Mouse (Mus musculus): ENCODE measurements around the gene Prickle2. TPM values are rescaled to one million over a fixed set of nuclear protein-coding genes. Genes with fewer than 3 reads are reported as not detected.

Gene Prickle2
- polyA plus RNA-seq, 1 experiment: 1.2 TPM

DNA sequence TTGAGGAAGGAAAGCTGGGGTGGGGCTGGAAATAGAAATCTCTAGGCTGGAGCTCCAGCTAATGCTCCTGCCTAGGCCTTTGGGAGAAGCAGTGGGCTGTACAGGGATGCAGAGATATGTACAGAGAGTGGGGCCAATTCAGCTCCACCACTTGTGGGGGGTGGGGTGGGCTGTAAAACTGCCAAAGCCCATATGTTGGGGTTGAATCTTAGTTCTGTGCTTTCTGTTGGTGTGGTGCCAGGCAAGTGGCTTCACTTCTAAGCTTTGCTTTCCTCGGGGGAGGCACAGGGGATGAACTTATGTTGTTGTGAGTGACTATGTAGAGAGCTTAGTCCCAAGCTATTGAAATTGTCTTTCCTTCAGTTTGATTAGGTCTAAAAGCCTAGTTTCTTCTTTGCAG, 292.0 kb downstream of the Prickle2 start:
- DNase-seq (ENCODE audit: low read depth, low spot score): no peak
- 61% methylated on average over 1 of the region's 1 CpGs for WGBS

GRCm38 (mm10) chr6:92409788-92410187, 296.2 kb downstream of the Prickle2 start:
- WGBS: 75% methylated on average over 3 of the region's 3 CpGs

GRCm38 (mm10) chr6:92407259-92407658, 298.7 kb downstream of the Prickle2 start:
- whole genome bisulfite sequencing: 87% methylated on average over 5 of the region's 5 CpGs
- DNase-seq (ENCODE audit: low read depth, low spot score): no peak

More at GRCm38 (mm10) chr6:92409788-92410187, 296.2 kb downstream of the Prickle2 start:
- DNase-seq (ENCODE audit: low read depth, low spot score): no peak

GRCm38 (mm10) chr6:92405571-92405970, 300.4 kb downstream of the Prickle2 start:
- no peak for DNase-seq (ENCODE audit: low read depth, low spot score)
- WGBS: 33% methylated on average over 8 of the region's 8 CpGs

DNA sequence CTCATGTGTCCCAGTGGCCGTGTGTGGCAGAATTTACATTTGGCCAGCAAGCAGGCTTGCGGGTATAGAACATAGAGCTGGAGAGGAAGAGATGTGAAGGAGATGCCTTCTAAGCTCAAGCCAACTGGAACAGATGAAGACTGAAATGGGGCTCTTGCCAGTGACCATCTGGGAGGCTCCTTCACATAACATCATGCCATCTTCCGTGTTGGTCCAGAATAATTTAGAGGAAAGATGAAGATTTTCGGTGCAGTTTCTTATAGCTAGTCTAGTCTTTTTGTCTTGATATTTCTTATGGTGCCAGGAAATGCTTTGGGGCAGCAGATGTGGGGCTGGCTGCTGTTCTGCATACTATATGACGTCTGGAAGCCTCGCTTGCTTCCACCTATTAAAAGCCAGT, 308.1 kb downstream of the Prickle2 start:
- 86% methylated on average over 6 of the region's 6 CpGs for WGBS
- no peak for DNase-seq (ENCODE audit: low read depth, low spot score)

DNA sequence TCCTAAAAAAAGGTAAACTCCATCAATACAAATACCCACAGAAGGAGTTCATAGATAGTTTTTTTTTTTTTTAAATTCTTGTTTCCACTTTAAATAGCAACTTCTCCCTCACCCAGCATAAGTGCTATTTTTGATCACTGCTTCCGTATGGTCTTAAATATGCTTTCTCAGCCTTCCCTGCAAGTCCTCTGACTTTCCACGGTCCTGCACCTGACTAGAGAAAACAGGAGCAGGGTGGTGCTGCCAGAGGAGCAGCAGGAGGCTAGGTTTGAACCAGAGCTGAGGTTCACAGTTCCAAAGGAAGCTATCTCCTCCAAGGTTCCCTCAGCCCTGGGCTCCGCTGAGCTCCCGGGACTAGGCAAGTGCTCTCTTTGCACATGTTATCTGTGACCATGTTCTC, 310.4 kb downstream of the Prickle2 start:
- DNase-seq (ENCODE audit: low read depth, low spot score): no peak
- 35% methylated on average over 4 of the region's 4 CpGs for WGBS

- WGBS: 48% methylated on average over 1 of the region's 1 CpGs
- DNase-seq (ENCODE audit: low read depth, low spot score): no peak
Observed at GRCm38 (mm10) chr6:92395143-92395542, 310.8 kb downstream of the Prickle2 start.

GRCm38 (mm10) chr6:92394628-92395027, 311.3 kb downstream of the Prickle2 start:
- 29% methylated on average over 5 of the region's 5 CpGs for WGBS
- no peak for DNase-seq (ENCODE audit: low read depth, low spot score)

DNA sequence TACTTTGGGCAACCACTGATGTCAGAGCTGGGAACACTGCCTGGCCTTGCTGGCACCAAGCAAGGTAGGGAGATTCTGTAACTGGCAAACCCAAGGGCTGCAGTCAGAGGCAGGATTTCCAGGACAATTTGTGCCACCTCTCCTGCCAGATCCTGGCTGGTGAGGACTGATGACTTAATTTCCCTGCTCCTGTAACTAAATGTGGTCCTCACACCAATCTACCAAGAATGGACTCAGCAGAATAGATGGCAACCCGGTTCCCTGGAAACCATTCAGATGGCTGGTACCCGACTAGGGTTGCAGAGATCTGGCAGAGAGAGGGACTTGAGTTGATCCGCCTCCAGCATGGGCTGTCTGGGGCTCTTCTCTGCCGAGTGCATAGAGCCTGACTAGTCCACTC, 315.6 kb downstream of the Prickle2 start:
- DNase-seq (ENCODE audit: low read depth, low spot score): no peak
- 84% methylated on average over 4 of the region's 4 CpGs for WGBS

DNA sequence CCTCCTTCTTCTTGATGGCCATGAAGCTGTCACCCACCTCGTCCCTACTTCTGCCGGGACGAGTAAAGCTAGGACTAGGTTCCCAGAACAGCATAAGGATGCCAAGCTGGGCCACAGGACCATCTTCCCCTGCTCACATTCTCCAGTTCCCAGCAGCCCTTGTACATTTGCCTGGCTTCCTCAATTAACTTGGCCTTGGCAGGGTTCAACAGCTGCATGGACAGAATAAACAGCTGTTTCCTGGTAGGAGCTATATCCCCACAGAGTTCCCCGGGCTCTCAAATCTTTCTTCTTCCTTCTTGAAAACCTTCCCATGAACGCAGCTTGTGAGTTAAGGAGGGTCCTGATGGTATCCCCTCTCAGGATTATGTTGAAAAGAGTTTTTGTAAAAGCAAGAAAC, 317.3 kb downstream of the Prickle2 start:
- 49% methylated on average over 5 of the region's 5 CpGs for WGBS
- no peak for DNase-seq (ENCODE audit: low read depth, low spot score)

GRCm38 (mm10) chr6:92383196-92383782, 322.7 kb downstream of the Prickle2 start:
- WGBS: 80% methylated on average over 14 of the region's 14 CpGs
- DNase-seq (ENCODE audit: low read depth, low spot score): no peak

- WGBS: 77% methylated on average over 10 of the region's 10 CpGs
- DNase-seq (ENCODE audit: low read depth, low spot score): no peak
Observed at GRCm38 (mm10) chr6:92381085-92381484, 324.9 kb downstream of the Prickle2 start.

- WGBS: 87% methylated on average over 6 of the region's 6 CpGs
- no peak for DNase-seq (ENCODE audit: low read depth, low spot score)
Observed at GRCm38 (mm10) chr6:92374826-92375225, 331.1 kb downstream of the Prickle2 start.

- WGBS: 58% methylated on average over 5 of the region's 5 CpGs
- DNase-seq (ENCODE audit: low read depth, low spot score): no peak
Observed at GRCm38 (mm10) chr6:92370896-92371295, 335.1 kb downstream of the Prickle2 start.

DNA sequence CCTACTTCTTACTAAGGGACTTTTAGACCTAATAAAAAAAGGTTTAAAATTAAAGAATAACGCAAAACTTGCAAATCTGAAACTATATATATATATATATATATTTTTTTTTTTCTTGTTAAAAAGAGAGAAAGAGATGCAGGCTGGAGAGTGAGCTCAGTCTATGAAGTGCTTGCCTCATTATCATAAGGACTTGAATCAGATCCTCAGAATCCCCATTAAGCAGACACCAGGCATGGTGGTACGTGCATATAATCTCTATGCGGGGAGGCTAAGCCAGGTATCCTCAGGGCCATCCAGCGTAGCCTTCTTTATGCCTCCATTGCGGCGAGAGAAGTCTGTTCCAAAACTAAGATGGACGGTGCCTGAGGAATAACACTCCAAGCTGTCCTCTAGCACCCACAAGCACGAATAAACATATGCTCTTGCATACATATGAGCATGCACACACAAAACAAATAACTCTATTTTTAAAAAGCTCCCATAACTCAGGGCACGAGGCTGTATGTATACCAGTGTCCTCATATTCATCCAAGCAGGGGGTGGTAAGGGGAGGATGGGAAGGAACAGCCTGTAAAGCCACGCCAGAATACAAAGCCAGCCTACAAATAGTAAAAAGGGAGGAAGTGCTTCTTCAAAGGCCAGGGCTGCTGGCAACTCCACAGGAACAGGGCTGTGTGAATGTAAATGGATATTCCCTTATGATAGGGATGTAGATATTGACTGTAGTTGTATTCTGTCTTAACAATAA, 358.5 kb downstream of the Prickle2 start:
- no peak for DNase-seq (ENCODE audit: low read depth, low spot score)
- WGBS: 74% methylated on average over 10 of the region's 10 CpGs

DNA sequence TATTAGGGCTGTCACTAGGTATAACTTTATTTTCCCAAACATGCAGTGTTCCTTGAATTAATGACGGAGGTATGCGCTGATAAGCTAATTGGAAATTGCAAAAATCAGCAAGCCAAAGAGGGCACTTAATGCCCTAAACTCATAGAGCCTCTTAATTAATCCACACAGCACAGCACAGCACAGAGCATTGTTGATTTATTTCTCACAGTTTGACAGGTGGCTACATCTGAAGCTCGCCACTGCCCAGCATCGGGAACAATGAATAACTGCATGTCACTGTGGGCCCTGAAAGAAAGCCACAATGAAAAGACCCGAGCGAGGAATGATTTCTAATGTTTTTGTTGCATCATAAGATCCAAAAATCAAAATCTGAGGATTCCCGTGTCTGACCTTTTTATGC, 359.2 kb downstream of the Prickle2 start:
- DNase-seq (ENCODE audit: low read depth, low spot score): no peak
- 74% methylated on average over 7 of the region's 7 CpGs for WGBS

GRCm38 (mm10) chr6:92345151-92345550, 360.8 kb downstream of the Prickle2 start:
- 78% methylated on average over 2 of the region's 2 CpGs for WGBS
- DNase-seq (ENCODE audit: low read depth, low spot score): no peak

DNA sequence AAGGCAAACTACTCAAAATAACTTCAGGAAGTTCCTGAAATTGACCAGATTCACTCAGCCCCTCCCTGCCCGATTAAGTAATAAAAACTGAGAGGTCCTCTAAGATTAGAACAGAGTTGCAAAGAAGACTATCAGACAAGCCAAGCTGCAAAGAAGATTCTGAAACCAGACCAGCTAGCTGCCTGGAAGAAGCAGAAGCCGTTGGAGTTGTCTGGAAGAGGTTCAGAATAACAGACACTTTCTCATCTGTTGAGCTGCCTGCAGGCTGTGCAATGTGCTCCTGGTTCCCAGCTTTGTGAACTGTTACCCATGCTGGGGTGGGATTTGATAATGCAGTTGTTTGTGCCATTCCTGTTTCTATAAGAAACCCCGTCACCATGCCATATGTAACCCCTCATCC, 361.4 kb downstream of the Prickle2 start:
- WGBS: 78% methylated on average over 3 of the region's 3 CpGs
- no peak for DNase-seq (ENCODE audit: low read depth, low spot score)
